Mouse (Mus musculus): Measurements from ENCODE around the gene Cd93. TPM values are rescaled to one million over a fixed set of nuclear protein-coding genes. Genes with fewer than 3 reads are reported as not detected.

Cd93 gene
- polyA plus RNA-seq, 1 experiment from 2014 or later: 7.5 TPM

- H3K4me1 ChIP-seq (replicated peaks; ENCODE audit: control insufficient read depth, insufficient read depth, low read length): no peaks in the 10 kb centered on the region
- DNase-seq (ENCODE audit: low spot score): no peak
- no peak overlapping the region for H3K27ac ChIP-seq (ENCODE audit: low read depth, low read length)
- H3K9me3 ChIP-seq (ENCODE audit: control insufficient read depth, low read length): no peaks in the 10 kb centered on the region
- H3K4me3 ChIP-seq (ENCODE audit: low read depth, low read length): no peak overlapping the region
- WGBS: 91% methylated on average over 1 of the region's 1 CpGs
- no peaks in the 10 kb centered on the region for H3K36me3 ChIP-seq (ENCODE audit: control insufficient read depth, insufficient read depth, low read length)
- no peak overlapping the region for H3K4me2 ChIP-seq (replicated peaks; ENCODE audit: low read depth, low read length)
- no peaks in the 10 kb centered on the region for H3K27me3 ChIP-seq (ENCODE audit: control insufficient read depth, insufficient read depth, low read length)
- no peak for ATAC-seq (ENCODE audit: low FRiP score)
- no peak overlapping the region for H3K9ac ChIP-seq (ENCODE audit: low read depth, low read length)
These were observed 6.3 kb upstream of the Cd93 start for GRCm38 (mm10) chr2:148449659-148450058.

DNA sequence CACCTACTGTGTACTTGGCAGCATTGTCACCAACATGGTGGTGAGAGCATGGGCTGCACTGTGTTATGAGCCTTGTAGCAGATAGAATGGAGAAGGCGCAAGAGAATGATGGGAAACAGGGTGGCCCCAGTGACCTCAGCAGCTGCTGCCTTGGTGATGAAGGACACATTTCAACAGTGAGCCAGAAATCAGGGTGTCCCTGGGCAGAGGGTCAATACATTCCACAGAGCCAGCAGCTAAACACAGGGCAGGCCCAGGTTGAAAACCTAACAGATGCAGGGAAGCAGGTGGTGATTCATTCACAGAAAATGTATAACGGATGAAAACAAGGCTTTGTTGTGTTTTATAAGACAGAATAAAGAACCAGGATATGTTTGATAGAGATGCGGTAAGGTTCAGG is 3.1 kb upstream of the Cd93 start:
- Histone ChIP-seq H3K4me1 (replicated peaks; ENCODE audit: control insufficient read depth, insufficient read depth, low read length) (no peaks in the 10 kb centered on the region), H3K4me3 (ENCODE audit: low read depth, low read length) (no peak overlapping the region), H3K9me3 (ENCODE audit: control insufficient read depth, low read length) (no peaks in the 10 kb centered on the region), H3K27me3 (ENCODE audit: control insufficient read depth, insufficient read depth, low read length) (no peaks in the 10 kb centered on the region), H3K4me2 (replicated peaks; ENCODE audit: low read depth, low read length) (no peak overlapping the region), H3K36me3 (ENCODE audit: control insufficient read depth, insufficient read depth, low read length) (no peaks in the 10 kb centered on the region), H3K27ac (ENCODE audit: low read depth, low read length) (no peak overlapping the region), H3K9ac (ENCODE audit: low read depth, low read length) (no peak overlapping the region)
- DNase-seq (ENCODE audit: low spot score): no peak
- no peak for ATAC-seq (ENCODE audit: low FRiP score)
- 79% methylated on average over 3 of the region's 3 CpGs for WGBS

- Histone ChIP-seq H3K27ac (ENCODE audit: low read depth, low read length) (no peak overlapping the region), H3K27me3 (ENCODE audit: control insufficient read depth, insufficient read depth, low read length) (no peaks in the 10 kb centered on the region), H3K9me3 (ENCODE audit: control insufficient read depth, low read length) (no peaks in the 10 kb centered on the region), H3K4me2 (replicated peaks; ENCODE audit: low read depth, low read length) (no peak overlapping the region), H3K4me3 (ENCODE audit: low read depth, low read length) (no peak overlapping the region), H3K9ac (ENCODE audit: low read depth, low read length) (no peak overlapping the region), H3K36me3 (ENCODE audit: control insufficient read depth, insufficient read depth, low read length) (no peaks in the 10 kb centered on the region), H3K4me1 (replicated peaks; ENCODE audit: control insufficient read depth, insufficient read depth, low read length) (no peaks in the 10 kb centered on the region)
- no peak for DNase-seq (ENCODE audit: low spot score)
- ATAC-seq (ENCODE audit: low FRiP score): no peak
- 93% methylated on average over 1 of the region's 1 CpGs for WGBS
These were observed 2.3 kb upstream of the Cd93 start for GRCm38 (mm10) chr2:148445616-148446015.

DNA sequence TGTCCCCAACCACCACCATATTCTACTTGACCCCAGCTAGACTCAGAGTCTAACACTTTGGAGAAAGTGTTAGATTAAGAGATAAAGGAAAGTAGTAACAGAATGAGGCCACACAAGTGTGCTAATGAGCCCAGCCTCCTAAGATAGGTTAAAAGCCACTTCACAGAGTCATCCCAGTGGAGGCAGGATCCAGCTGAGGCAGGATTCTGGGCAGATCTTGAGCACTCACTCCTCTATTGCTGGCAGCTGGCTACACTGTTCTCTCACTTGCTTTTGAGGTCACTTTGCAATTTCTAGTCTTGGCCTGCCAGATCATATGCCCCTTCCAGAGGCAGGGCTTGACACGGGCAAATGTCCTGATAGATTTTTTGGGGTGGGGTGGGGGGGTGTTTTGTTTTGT is 1.1 kb upstream of the Cd93 start:
- Histone ChIP-seq H3K4me2 (replicated peaks; ENCODE audit: low read depth, low read length) (no peak overlapping the region), H3K27me3 (ENCODE audit: control insufficient read depth, insufficient read depth, low read length) (no peaks in the 10 kb centered on the region), H3K4me1 (replicated peaks; ENCODE audit: control insufficient read depth, insufficient read depth, low read length) (no peaks in the 10 kb centered on the region), H3K9me3 (ENCODE audit: control insufficient read depth, low read length) (no peaks in the 10 kb centered on the region), H3K4me3 (ENCODE audit: low read depth, low read length) (no peak overlapping the region), H3K9ac (ENCODE audit: low read depth, low read length) (no peak overlapping the region), H3K27ac (ENCODE audit: low read depth, low read length) (no peak overlapping the region), H3K36me3 (ENCODE audit: control insufficient read depth, insufficient read depth, low read length) (no peaks in the 10 kb centered on the region)
- WGBS: 67% methylated on average over 1 of the region's 1 CpGs
- ATAC-seq (ENCODE audit: low FRiP score) (no peak), DNase-seq (ENCODE audit: low spot score) (no peak)

DNA sequence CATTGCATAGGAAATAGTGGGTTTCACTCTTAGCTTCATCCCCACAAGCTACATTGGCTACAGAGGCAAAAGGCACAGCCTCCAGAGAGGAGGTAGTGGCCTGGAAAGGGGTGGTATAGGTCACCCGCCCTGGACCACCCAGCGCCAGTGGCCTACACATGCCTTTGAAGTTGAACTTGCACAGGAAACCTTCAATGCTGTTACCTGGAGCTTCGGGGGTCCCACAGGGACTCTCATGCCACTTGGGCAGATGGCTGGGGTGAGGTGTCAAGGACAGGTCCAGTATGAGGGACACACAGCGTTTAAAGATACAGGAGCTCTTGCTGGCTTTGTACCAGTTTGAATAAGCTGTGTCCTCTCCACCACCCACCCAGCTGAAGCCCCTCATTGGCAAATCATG is 653 bp downstream of the Cd93 start:
- Histone ChIP-seq H3K4me1 (replicated peaks; ENCODE audit: control insufficient read depth, insufficient read depth, low read length) (no peaks in the 10 kb centered on the region), H3K36me3 (ENCODE audit: control insufficient read depth, insufficient read depth, low read length) (no peaks in the 10 kb centered on the region), H3K4me2 (replicated peaks; ENCODE audit: low read depth, low read length) (no peak overlapping the region), H3K4me3 (ENCODE audit: low read depth, low read length) (no peak overlapping the region), H3K9ac (ENCODE audit: low read depth, low read length) (no peak overlapping the region), H3K27ac (ENCODE audit: low read depth, low read length) (no peak overlapping the region), H3K27me3 (ENCODE audit: control insufficient read depth, insufficient read depth, low read length) (no peaks in the 10 kb centered on the region), H3K9me3 (ENCODE audit: control insufficient read depth, low read length) (no peaks in the 10 kb centered on the region)
- DNase-seq (ENCODE audit: low spot score) (no peak), ATAC-seq (ENCODE audit: low FRiP score) (no peak)
- WGBS: 84% methylated on average over 4 of the region's 4 CpGs

DNA sequence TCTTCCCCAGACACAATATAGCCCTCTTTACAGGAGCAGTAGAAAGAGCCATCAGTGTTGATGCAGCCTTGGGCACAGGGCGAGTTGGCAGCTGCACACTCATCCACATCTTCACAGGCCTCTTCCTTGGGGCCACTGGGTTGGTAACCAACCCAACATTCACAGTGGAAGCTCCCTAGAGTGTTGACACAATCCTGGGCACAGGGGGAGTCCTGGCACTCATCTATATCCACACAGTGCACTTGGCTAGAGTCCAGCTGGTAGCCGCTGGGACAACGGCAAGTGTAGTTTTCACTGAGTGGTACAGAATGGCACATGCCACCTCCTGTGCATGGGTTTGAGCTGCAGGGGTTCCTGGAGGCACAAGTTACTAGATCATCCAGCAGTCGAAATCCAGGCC is 1.2 kb downstream of the Cd93 start:
- WGBS: 85% methylated on average over 4 of the region's 4 CpGs
- no peaks in the 10 kb centered on the region for H3K27me3 ChIP-seq (ENCODE audit: control insufficient read depth, insufficient read depth, low read length)
- H3K4me2 ChIP-seq (replicated peaks; ENCODE audit: low read depth, low read length): no peak overlapping the region
- ATAC-seq (ENCODE audit: low FRiP score) (no peak), DNase-seq (ENCODE audit: low spot score) (no peak)
- no peaks in the 10 kb centered on the region for H3K9me3 ChIP-seq (ENCODE audit: control insufficient read depth, low read length)
- no peak overlapping the region for H3K4me3 ChIP-seq (ENCODE audit: low read depth, low read length)
- no peak overlapping the region for H3K9ac ChIP-seq (ENCODE audit: low read depth, low read length)
- H3K36me3 ChIP-seq (ENCODE audit: control insufficient read depth, insufficient read depth, low read length): no peaks in the 10 kb centered on the region
- H3K4me1 ChIP-seq (replicated peaks; ENCODE audit: control insufficient read depth, insufficient read depth, low read length): no peaks in the 10 kb centered on the region
- H3K27ac ChIP-seq (ENCODE audit: low read depth, low read length): no peak overlapping the region

- H3K4me2 ChIP-seq (replicated peaks; ENCODE audit: low read depth, low read length): no peak overlapping the region
These were observed 1.9 kb downstream of the Cd93 start for GRCm38 (mm10) chr2:148441421-148441820.

DNA sequence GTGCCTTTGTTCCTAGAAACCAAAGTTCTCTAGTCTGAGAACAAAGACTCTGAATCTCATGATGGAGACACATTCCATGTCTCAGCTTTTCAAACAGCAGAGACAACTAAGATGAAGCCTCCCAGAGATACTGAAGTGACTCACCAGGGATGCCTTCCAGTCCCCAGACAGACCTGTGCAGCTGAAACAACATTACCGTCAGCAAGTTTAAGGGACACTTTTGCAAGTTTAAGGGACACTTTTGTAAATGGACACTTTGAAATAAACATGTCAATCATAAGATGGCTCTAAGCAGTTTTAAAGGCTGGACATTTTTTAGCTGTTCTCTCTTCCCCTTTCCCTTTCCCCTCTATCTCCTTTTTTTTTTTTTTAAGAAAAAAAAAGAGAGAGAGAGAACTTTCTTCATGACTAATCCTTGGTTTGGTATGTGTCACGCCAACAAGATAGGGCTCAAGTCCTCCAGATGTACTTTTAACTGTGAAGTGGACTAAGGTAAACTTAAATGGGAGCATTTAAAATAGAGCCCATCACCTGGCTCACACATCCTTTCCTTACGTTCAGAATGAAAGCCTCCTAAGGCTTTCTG is 3.6 kb downstream of the Cd93 start:
- DNase-seq (ENCODE audit: low spot score) (no peak), ATAC-seq (ENCODE audit: low FRiP score) (no peak)
- Histone ChIP-seq H3K27ac (ENCODE audit: low read depth, low read length) (no peak overlapping the region), H3K4me2 (replicated peaks; ENCODE audit: low read depth, low read length) (no peak overlapping the region), H3K9me3 (ENCODE audit: control insufficient read depth, low read length) (no peaks in the 10 kb centered on the region), H3K4me1 (replicated peaks; ENCODE audit: control insufficient read depth, insufficient read depth, low read length) (no peaks in the 10 kb centered on the region), H3K27me3 (ENCODE audit: control insufficient read depth, insufficient read depth, low read length) (no peaks in the 10 kb centered on the region), H3K36me3 (ENCODE audit: control insufficient read depth, insufficient read depth, low read length) (no peaks in the 10 kb centered on the region), H3K4me3 (ENCODE audit: low read depth, low read length) (no peak overlapping the region), H3K9ac (ENCODE audit: low read depth, low read length) (no peak overlapping the region)
- WGBS: 75% methylated on average over 3 of the region's 3 CpGs

More at GRCm38 (mm10) chr2:148441421-148441820, 1.9 kb downstream of the Cd93 start:
- 85% methylated on average over 10 of the region's 10 CpGs for WGBS
- Histone ChIP-seq H3K9me3 (ENCODE audit: control insufficient read depth, low read length) (no peaks in the 10 kb centered on the region), H3K4me1 (replicated peaks; ENCODE audit: control insufficient read depth, insufficient read depth, low read length) (no peaks in the 10 kb centered on the region), H3K27me3 (ENCODE audit: control insufficient read depth, insufficient read depth, low read length) (no peaks in the 10 kb centered on the region), H3K36me3 (ENCODE audit: control insufficient read depth, insufficient read depth, low read length) (no peaks in the 10 kb centered on the region), H3K9ac (ENCODE audit: low read depth, low read length) (no peak overlapping the region), H3K27ac (ENCODE audit: low read depth, low read length) (no peak overlapping the region), H3K4me3 (ENCODE audit: low read depth, low read length) (no peak overlapping the region)
- DNase-seq (ENCODE audit: low spot score) (no peak), ATAC-seq (ENCODE audit: low FRiP score) (no peak)

DNA sequence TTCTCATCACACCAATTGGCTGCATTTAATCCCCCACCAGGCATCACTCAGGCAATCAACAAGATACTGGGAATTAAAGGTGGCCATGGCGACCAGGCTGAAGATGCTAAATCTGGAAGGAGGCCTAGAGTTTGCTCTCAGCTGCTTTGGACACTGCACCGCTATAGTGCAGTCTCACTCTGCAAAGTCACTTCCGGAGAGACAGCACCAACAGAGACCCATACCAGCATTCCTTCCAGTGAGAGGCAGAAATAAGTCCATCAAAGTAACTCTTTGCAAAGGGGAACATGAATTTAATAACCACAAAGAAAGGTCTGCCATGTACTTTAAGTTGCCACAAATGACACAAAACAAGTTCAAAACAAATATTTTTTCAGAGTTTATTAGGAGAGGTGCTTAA is 7.1 kb downstream of the Cd93 start:
- no peak for ATAC-seq (ENCODE audit: low FRiP score)

More for the DNA sequence above, 7.1 kb downstream of the Cd93 start:
- DNase-seq (ENCODE audit: low spot score): no peak
- no peaks in the 10 kb centered on the region for H3K9me3 ChIP-seq (ENCODE audit: control insufficient read depth, low read length)
- WGBS: 63% methylated on average over 3 of the region's 3 CpGs
- no peak overlapping the region for H3K4me3 ChIP-seq (ENCODE audit: low read depth, low read length)
- H3K4me1 ChIP-seq (replicated peaks; ENCODE audit: control insufficient read depth, insufficient read depth, low read length): no peaks in the 10 kb centered on the region
- no peak overlapping the region for H3K9ac ChIP-seq (ENCODE audit: low read depth, low read length)
- H3K36me3 ChIP-seq (ENCODE audit: control insufficient read depth, insufficient read depth, low read length): no peaks in the 10 kb centered on the region
- no peak overlapping the region for H3K4me2 ChIP-seq (replicated peaks; ENCODE audit: low read depth, low read length)
- no peak overlapping the region for H3K27ac ChIP-seq (ENCODE audit: low read depth, low read length)
- no peaks in the 10 kb centered on the region for H3K27me3 ChIP-seq (ENCODE audit: control insufficient read depth, insufficient read depth, low read length)
